Mouse (Mus musculus) T-helper 2 cell (primary cell): ENCODE measurements around the gene Opa3.

Source experiments
- in situ Hi-C: fragments of 300-600 bp; cut with MboI, MseI; formaldehyde crosslinking; loops from one replicate; pipeline ENCODE4 v1.15.1; 2025; ENCODE audit warnings: high pct_unique_total_duplicates

Gene Opa3

DNA sequence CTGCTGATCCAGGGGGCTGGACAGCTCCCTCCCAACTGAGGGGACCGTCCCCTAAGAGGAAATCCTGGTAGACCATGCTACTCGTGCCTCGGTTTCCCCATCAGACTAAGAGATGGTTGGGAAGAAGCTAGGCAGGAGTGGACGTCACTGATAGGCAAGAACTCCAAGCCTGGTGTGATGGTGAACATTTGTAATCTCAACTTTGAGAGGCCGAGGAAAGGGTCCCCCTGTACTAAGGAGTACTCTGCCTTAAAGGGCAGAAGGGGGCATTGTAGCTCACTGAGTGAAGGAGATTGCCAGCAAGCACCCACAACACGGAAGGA is 77.2 kb downstream of the Opa3 start:
- in situ Hi-C loops, result loop anchor here (5.0 kb wide), 1 partner anchor 37 kb away; the partner anchor contains the start of gene Ercc1
